Mouse (Mus musculus) hindbrain, embryonic 13.5 days (tissue): ENCODE measurements at regions not wholly inside any gene's neighbourhood (a gene's known extent, or its start where the extent isn't known, plus 50 kb on each side); places are given as distances from the start of the nearest gene placed in this dataset.

Experiments used
- ATAC-seq: fragments of 200-750 bp; cut with Nextera tagmentation; 2 replicates; pipeline ENCODE4 v1.8.0; 2017; ENCODE audit warnings: moderate TSS enrichment; ENCODE audit not compliant: low FRiP score
- H3K27ac ChIP-seq: fragments of 300-500 bp; sonication (generic); 2 replicates; pipeline ENCODE4 v1.5.1; 2015; ENCODE audit warnings: inconsistent platforms, mild to moderate bottlenecking, moderate library complexity
- H3K27me3 ChIP-seq: fragments of 300-500 bp; sonication (generic); 2 replicates; pipeline ENCODE4 v1.6.1; 2015; ENCODE audit warnings: mild to moderate bottlenecking, inconsistent platforms
- H3K36me3 ChIP-seq: fragments of 300-500 bp; sonication (generic); 2 replicates; pipeline ENCODE4 v1.6.1; 2015; ENCODE audit warnings: mild to moderate bottlenecking, inconsistent platforms
- H3K4me1 ChIP-seq: fragments of 300-500 bp; sonication (generic); replicated peaks from 2 replicates; pipeline ENCODE4 v1.6.1; 2015; ENCODE audit warnings: inconsistent platforms
- H3K4me2 ChIP-seq: fragments of 300-500 bp; sonication (generic); 2 replicates; pipeline ENCODE4 v1.6.1; 2015; ENCODE audit warnings: inconsistent platforms, mild to moderate bottlenecking, moderate library complexity
- H3K4me3 ChIP-seq: fragments of 300-500 bp; sonication (generic); 2 replicates; pipeline ENCODE4 v1.5.1; 2015; ENCODE audit warnings: mild to moderate bottlenecking, inconsistent platforms
- H3K9ac ChIP-seq: fragments of 300-500 bp; sonication (generic); 2 replicates; pipeline ENCODE4 v1.6.1; 2015; ENCODE audit warnings: mild to moderate bottlenecking, inconsistent platforms
- H3K9me3 ChIP-seq: fragments of 300-500 bp; sonication (generic); 2 replicates; pipeline ENCODE4 v1.6.1; 2016; ENCODE audit warnings: inconsistent platforms
- WGBS: fragments of 180-500 bp; shearing (Covaris S2); methylation state at CpG from one replicate; pipeline ENCODE4 v1.1.7; 2015; 5-methylcytosine and 5-hydroxymethylcytosine counted together

GRCm38 (mm10) chr1:92776353-92776752 lies 55.1 kb upstream of the Gpc1 start:
- H3K27me3 ChIP-seq, result no peaks in the 10 kb centered on the region
- no peaks in the 10 kb centered on the region for H3K36me3 ChIP-seq
- no peak overlapping the region for H3K4me2 ChIP-seq
- no peak for ATAC-seq
- WGBS, result 92% methylated on average over 4 of the region's 4 CpGs
- H3K4me1 ChIP-seq, result peaks cover 17% of the 10 kb centered on the region; the same call in 1 of the 2 replicates
- H3K4me3 ChIP-seq, result no peak overlapping the region
- H3K27ac ChIP-seq, result no peak overlapping the region
- H3K9me3 ChIP-seq, result no peaks in the 10 kb centered on the region
- H3K9ac ChIP-seq, result no peak overlapping the region

GRCm38 (mm10) chr1:92775908-92776307 lies 55.5 kb upstream of the Gpc1 start:
- Histone ChIP-seq H3K27me3 (no peaks in the 10 kb centered on the region), H3K9ac (no peak overlapping the region), H3K4me1 (peaks cover 17% of the 10 kb centered on the region; the same call in 1 of the 2 replicates), H3K4me2 (no peak overlapping the region), H3K9me3 (no peaks in the 10 kb centered on the region), H3K27ac (no peak overlapping the region), H3K4me3 (no peak overlapping the region), H3K36me3 (no peaks in the 10 kb centered on the region)
- no peak for ATAC-seq
- WGBS, result 87% methylated on average over 3 of the region's 3 CpGs

- Histone ChIP-seq H3K4me1 (peaks cover 23% of the 10 kb centered on the region), H3K27me3 (no peaks in the 10 kb centered on the region), H3K4me2 (no peak overlapping the region), H3K9me3 (no peaks in the 10 kb centered on the region), H3K9ac (no peak overlapping the region), H3K4me3 (no peak overlapping the region), H3K27ac (no peak overlapping the region), H3K36me3 (no peaks in the 10 kb centered on the region)
- ATAC-seq, result no peak
- 50% methylated on average over 16 of the region's 16 CpGs for WGBS
Measured at GRCm38 (mm10) chr1:92774743-92775692, 56.4 kb upstream of the Gpc1 start.

- Histone ChIP-seq H3K9me3 (no peaks in the 10 kb centered on the region), H3K27ac (no peak overlapping the region), H3K4me3 (no peak overlapping the region), H3K27me3 (no peaks in the 10 kb centered on the region), H3K4me2 (no peak overlapping the region), H3K4me1 (peaks cover 30% of the 10 kb centered on the region), H3K9ac (no peak overlapping the region), H3K36me3 (no peaks in the 10 kb centered on the region)
- WGBS, result 68% methylated on average over 3 of the region's 3 CpGs
- ATAC-seq, result no peak
Measured at GRCm38 (mm10) chr1:92774006-92774405, 57.4 kb upstream of the Gpc1 start.

GRCm38 (mm10) chr1:92772784-92773113 lies 58.7 kb upstream of the Gpc1 start:
- no peaks in the 10 kb centered on the region for H3K9me3 ChIP-seq
- H3K4me3 ChIP-seq, result no peak overlapping the region
- H3K36me3 ChIP-seq, result no peaks in the 10 kb centered on the region
- H3K9ac ChIP-seq, result no peak overlapping the region; the same call in 1 of the 2 replicates
- WGBS, result 51% methylated on average over 10 of the region's 10 CpGs
- H3K4me1 ChIP-seq, result peaks cover 30% of the 10 kb centered on the region
- ATAC-seq, result no peak
- no peaks in the 10 kb centered on the region for H3K27me3 ChIP-seq
- H3K4me2 ChIP-seq, result no peak overlapping the region
- H3K27ac ChIP-seq, result no peak overlapping the region

- no peak overlapping the region; the same call in 1 of the 2 replicates for H3K9ac ChIP-seq
- H3K4me2 ChIP-seq, result no peak overlapping the region
- no peaks in the 10 kb centered on the region for H3K27me3 ChIP-seq
- H3K27ac ChIP-seq, result no peak overlapping the region
- WGBS, result 85% methylated on average over 9 of the region's 9 CpGs
- H3K36me3 ChIP-seq, result no peaks in the 10 kb centered on the region
- peaks cover 30% of the 10 kb centered on the region for H3K4me1 ChIP-seq
- H3K4me3 ChIP-seq, result no peak overlapping the region
- no peak for ATAC-seq
- H3K9me3 ChIP-seq, result no peaks in the 10 kb centered on the region
Measured at GRCm38 (mm10) chr1:92772101-92772783, 59.2 kb upstream of the Gpc1 start.

- Histone ChIP-seq H3K27me3 (0 out of 2 replicates have a peak, but pooled peaks cover 6% of the 10 kb centered on the region), H3K4me2 (no peak overlapping the region), H3K4me3 (no peak overlapping the region), H3K36me3 (no peaks in the 10 kb centered on the region), H3K9ac (no peak overlapping the region), H3K4me1 (peaks cover 29% of the 10 kb centered on the region), H3K27ac (peak overlapping the region; percentile 45), H3K9me3 (no peaks in the 10 kb centered on the region)
- ATAC-seq, result no peak
- WGBS, result 43% methylated on average over 7 of the region's 7 CpGs
Measured at GRCm38 (mm10) chr1:92769696-92770095, 61.7 kb upstream of the Gpc1 start.

- Histone ChIP-seq H3K27ac (peak overlapping the region; percentile 45), H3K9me3 (no peaks in the 10 kb centered on the region), H3K4me1 (peaks cover 26% of the 10 kb centered on the region), H3K36me3 (no peaks in the 10 kb centered on the region), H3K9ac (no peak overlapping the region), H3K4me2 (no peak overlapping the region), H3K4me3 (no peak overlapping the region), H3K27me3 (0 out of 2 replicates have a peak, but pooled peaks cover 6% of the 10 kb centered on the region)
- no peak for ATAC-seq
- 73% methylated on average over 4 of the region's 4 CpGs for WGBS
Measured at GRCm38 (mm10) chr1:92769156-92769555, 62.3 kb upstream of the Gpc1 start.

GRCm38 (mm10) chr1:92766496-92766895 lies 64.9 kb upstream of the Gpc1 start:
- no peak overlapping the region for H3K9ac ChIP-seq
- H3K27ac ChIP-seq, result no peak overlapping the region
- 0 out of 2 replicates have a peak, but pooled peaks cover 6% of the 10 kb centered on the region for H3K27me3 ChIP-seq
- no peaks in the 10 kb centered on the region for H3K9me3 ChIP-seq
- ATAC-seq, result no peak
- H3K4me3 ChIP-seq, result no peak overlapping the region
- H3K36me3 ChIP-seq, result no peaks in the 10 kb centered on the region
- no peak overlapping the region for H3K4me2 ChIP-seq
- WGBS, result 84% methylated on average over 7 of the region's 7 CpGs
- peaks cover 13% of the 10 kb centered on the region for H3K4me1 ChIP-seq

- 0 out of 2 replicates have a peak overlapping the region, but pooled peaks have one; percentile 12 for H3K27ac ChIP-seq
- WGBS, result 65% methylated on average over 20 of the region's 20 CpGs
- H3K4me1 ChIP-seq, result peaks cover 24% of the 10 kb centered on the region
- H3K27me3 ChIP-seq, result no peaks in the 10 kb centered on the region
- H3K36me3 ChIP-seq, result no peaks in the 10 kb centered on the region
- H3K4me3 ChIP-seq, result no peak overlapping the region
- H3K9me3 ChIP-seq, result no peaks in the 10 kb centered on the region
- no peak overlapping the region for H3K9ac ChIP-seq
- no peak overlapping the region for H3K4me2 ChIP-seq
- ATAC-seq, result no peak
Measured at GRCm38 (mm10) chr1:92754793-92755488, 76.5 kb upstream of the Gpc1 start.

- Histone ChIP-seq H3K36me3 (no peaks in the 10 kb centered on the region), H3K4me1 (peaks cover 24% of the 10 kb centered on the region), H3K9me3 (no peaks in the 10 kb centered on the region), H3K27me3 (no peaks in the 10 kb centered on the region), H3K4me3 (no peak overlapping the region), H3K9ac (no peak overlapping the region), H3K27ac (no peak overlapping the region), H3K4me2 (no peak overlapping the region)
- WGBS, result 60% methylated on average over 4 of the region's 4 CpGs
- no peak for ATAC-seq
Measured at GRCm38 (mm10) chr1:92751700-92752136, 79.7 kb upstream of the Gpc1 start.

GRCm38 (mm10) chr1:92749475-92749874 lies 82.0 kb upstream of the Gpc1 start:
- H3K4me2 ChIP-seq, result no peak overlapping the region
- no peaks in the 10 kb centered on the region for H3K27me3 ChIP-seq
- WGBS, result 69% methylated on average over 7 of the region's 7 CpGs
- H3K4me1 ChIP-seq, result peaks cover 33% of the 10 kb centered on the region
- H3K9ac ChIP-seq, result no peak overlapping the region
- no peaks in the 10 kb centered on the region for H3K9me3 ChIP-seq
- H3K4me3 ChIP-seq, result no peak overlapping the region
- H3K36me3 ChIP-seq, result no peaks in the 10 kb centered on the region
- H3K27ac ChIP-seq, result no peak overlapping the region
- ATAC-seq, result no peak
